Mouse (Mus musculus) MEL-GATA-1-ER (cell line): ENCODE results near the gene Abca4.

Source experiments
- DNase-seq: peaks from one replicate; pipeline ENCODE4 v3.0.0-alpha.2; 2012; ENCODE audit warnings: low read depth; ENCODE audit errors: extremely low read depth

Abca4 gene

GRCm38 (mm10) chr3:122043799-122044547 is at the start of gene Abca4:
TSS of gene Abca4 (plus strand) at chr3:122044443.
- DNase-seq = no peak

GRCm38 (mm10) chr3:121995125-121995524 is 49.1 kb upstream of the Abca4 start:
- DNase-seq = no peak

GRCm38 (mm10) chr3:121999934-122000333 is 44.3 kb upstream of the Abca4 start:
- no peak for DNase-seq

GRCm38 (mm10) chr3:122001568-122001967 is 42.7 kb upstream of the Abca4 start:
- no peak for DNase-seq

- no peak for DNase-seq
Measured at GRCm38 (mm10) chr3:122009818-122010217, 34.4 kb upstream of the Abca4 start.

GRCm38 (mm10) chr3:122010292-122010691 is 34.0 kb upstream of the Abca4 start:
- DNase-seq = no peak

GRCm38 (mm10) chr3:122012464-122012863 is 31.8 kb upstream of the Abca4 start:
- no peak for DNase-seq

- DNase-seq = no peak
Measured at GRCm38 (mm10) chr3:122018421-122018820, 25.8 kb upstream of the Abca4 start.

GRCm38 (mm10) chr3:122019159-122019558 is 25.1 kb upstream of the Abca4 start:
- no peak for DNase-seq

GRCm38 (mm10) chr3:122021029-122021652 is 23.1 kb upstream of the Abca4 start:
- DNase-seq = no peak

- peak; percentile 37 for DNase-seq
Measured at GRCm38 (mm10) chr3:122022355-122022754, 21.9 kb upstream of the Abca4 start.

GRCm38 (mm10) chr3:122026676-122027075 is 17.6 kb upstream of the Abca4 start:
- no peak for DNase-seq

- no peak for DNase-seq
Measured at GRCm38 (mm10) chr3:122027776-122028175, 16.5 kb upstream of the Abca4 start.

- DNase-seq = no peak
Measured at GRCm38 (mm10) chr3:122033248-122033837, 10.9 kb upstream of the Abca4 start.

GRCm38 (mm10) chr3:122034240-122034639 is 10.0 kb upstream of the Abca4 start:
- no peak for DNase-seq

- DNase-seq = no peak
Measured at GRCm38 (mm10) chr3:122035092-122035491, 9.2 kb upstream of the Abca4 start.

GRCm38 (mm10) chr3:122040522-122040921 is 3.7 kb upstream of the Abca4 start:
- no peak for DNase-seq

GRCm38 (mm10) chr3:122043102-122043501 is 1.1 kb upstream of the Abca4 start:
- DNase-seq = peak; percentile 33

- no peak for DNase-seq
Measured at GRCm38 (mm10) chr3:122046187-122046620, 2.0 kb downstream of the Abca4 start.

- DNase-seq = no peak
Measured at GRCm38 (mm10) chr3:122047402-122047801, 3.2 kb downstream of the Abca4 start.

GRCm38 (mm10) chr3:122047921-122048861 is 3.9 kb downstream of the Abca4 start:
- DNase-seq = no peak
